Mouse (Mus musculus) stomach, embryonic 16.5 days (tissue): ENCODE results near the gene Gm6583. TPM values are rescaled to one million over a fixed set of nuclear protein-coding genes. Genes with fewer than 3 reads are reported as not detected.

ENCODE experiments used
- ATAC-seq: fragments of 200-750 bp; cut with Nextera tagmentation; 2 replicates; pipeline ENCODE4 v1.8.0; 2017; ENCODE audit warnings: moderate number of reproducible peaks, moderate TSS enrichment; ENCODE audit not compliant: insufficient read depth, low FRiP score
- H3K27ac ChIP-seq: fragments of 300-500 bp; sonication (generic); 2 replicates; pipeline ENCODE4 v1.5.1; 2014; ENCODE audit warnings: low read length
- H3K27me3 ChIP-seq: fragments of 300-500 bp; sonication (generic); 2 replicates; pipeline ENCODE4 v1.6.1; 2014; ENCODE audit warnings: low read length, control low read depth, mixed read lengths; ENCODE audit not compliant: control insufficient read depth, insufficient read depth
- H3K36me3 ChIP-seq: fragments of 300-500 bp; sonication (generic); 2 replicates; pipeline ENCODE4 v1.6.1; 2014; ENCODE audit warnings: low read length; ENCODE audit not compliant: control insufficient read depth, insufficient read depth
- H3K4me1 ChIP-seq: fragments of 300-500 bp; sonication (generic); 2 replicates; pipeline ENCODE4 v1.6.1; 2014; ENCODE audit warnings: low read length, control low read depth, mixed read lengths; ENCODE audit not compliant: control insufficient read depth, insufficient read depth
- H3K4me2 ChIP-seq: fragments of 300-500 bp; sonication (generic); 2 replicates; pipeline ENCODE4 v1.6.1; 2014; ENCODE audit warnings: low read depth, low read length, mixed read lengths
- H3K4me3 ChIP-seq: fragments of 300-500 bp; sonication (generic); replicated peaks from 2 replicates; pipeline ENCODE4 v1.5.1; 2014; ENCODE audit warnings: mild to moderate bottlenecking, low read length
- H3K9ac ChIP-seq: fragments of 300-500 bp; sonication (generic); 2 replicates; pipeline ENCODE4 v1.6.1; 2014; ENCODE audit warnings: low read length
- H3K9me3 ChIP-seq: fragments of 300-500 bp; sonication (generic); replicated peaks from 2 replicates; pipeline ENCODE4 v1.6.1; 2016; ENCODE audit warnings: low read length, control low read depth; ENCODE audit not compliant: control insufficient read depth
- WGBS: fragments of 180-500 bp; shearing (Covaris S2); extraction: QIAGEN DNeasy Blood & Tissue Kit; methylation state at CpG from one replicate; pipeline ENCODE4 v1.1.7; 2014; 5-methylcytosine and 5-hydroxymethylcytosine counted together
- polyA plus RNA-seq: library from polyadenylated mRNA; unstranded; fragments of >200 nt; fragmentation: Nextera tagmentation; extraction: Ambion mirVana; gene quantifications from 2 replicates; pipeline ENCODE4 v1.2.1, GENCODE M21; 2015

The Gm6583 gene
- polyA plus RNA-seq, 1 experiment from 2014 or later = 0.19 TPM

GRCm38 (mm10) chr5:112359520-112359919 is 3.7 kb upstream of the Gm6583 start:
- Histone ChIP-seq H3K9ac (no peak overlapping the region), H3K4me3 (no peak overlapping the region), H3K27ac (no peak overlapping the region), H3K27me3 (no peaks in the 10 kb centered on the region), H3K36me3 (no peaks in the 10 kb centered on the region; the same call in 1 of the 2 replicates), H3K4me1 (no peaks in the 10 kb centered on the region), H3K4me2 (no peak overlapping the region), H3K9me3 (0 out of 2 replicates have a peak, but pooled peaks cover 4% of the 10 kb centered on the region)
- ATAC-seq = no peak
- WGBS = 89% methylated on average over 4 of the region's 4 CpGs

- WGBS = 91% methylated on average over 9 of the region's 9 CpGs
- Histone ChIP-seq H3K9ac (no peak overlapping the region), H3K9me3 (no peaks in the 10 kb centered on the region), H3K4me2 (no peak overlapping the region), H3K4me1 (no peaks in the 10 kb centered on the region), H3K27ac (no peak overlapping the region), H3K36me3 (no peaks in the 10 kb centered on the region; the same call in 1 of the 2 replicates), H3K27me3 (no peaks in the 10 kb centered on the region), H3K4me3 (no peak overlapping the region)
- no peak for ATAC-seq
These were observed 489 bp upstream of the Gm6583 start for GRCm38 (mm10) chr5:112356322-112356721.

GRCm38 (mm10) chr5:112355493-112355892 is 340 bp downstream of the Gm6583 start:
- no peak overlapping the region for H3K27ac ChIP-seq
- H3K9ac ChIP-seq = no peak overlapping the region
- WGBS = 79% methylated on average over 6 of the region's 6 CpGs
- H3K9me3 ChIP-seq = no peaks in the 10 kb centered on the region
- no peaks in the 10 kb centered on the region; the same call in 1 of the 2 replicates for H3K36me3 ChIP-seq
- ATAC-seq = no peak
- no peaks in the 10 kb centered on the region for H3K27me3 ChIP-seq
- H3K4me2 ChIP-seq = no peak overlapping the region
- no peaks in the 10 kb centered on the region for H3K4me1 ChIP-seq
- no peak overlapping the region for H3K4me3 ChIP-seq

- no peak for ATAC-seq
- Histone ChIP-seq H3K4me1 (peaks cover 9% of the 10 kb centered on the region), H3K4me2 (no peak overlapping the region), H3K4me3 (no peak overlapping the region), H3K36me3 (0 out of 2 replicates have a peak, but pooled peaks cover 7% of the 10 kb centered on the region), H3K9me3 (no peaks in the 10 kb centered on the region), H3K9ac (no peak overlapping the region), H3K27me3 (no peaks in the 10 kb centered on the region), H3K27ac (no peak overlapping the region)
- 91% methylated on average over 8 of the region's 8 CpGs for WGBS
These were observed 6.7 kb downstream of the Gm6583 start for GRCm38 (mm10) chr5:112349169-112349568.

- peak; percentile 30; the same call in 1 of the 2 replicates for ATAC-seq
- no peak overlapping the region for H3K4me2 ChIP-seq
These were observed 9.4 kb downstream of the Gm6583 start for GRCm38 (mm10) chr5:112346211-112346965.

GRCm38 (mm10) chr5:112344092-112344960 is 11.5 kb downstream of the Gm6583 start:
- peak; percentile 18; the same call in 1 of the 2 replicates for ATAC-seq
- no peaks in the 10 kb centered on the region for H3K27me3 ChIP-seq
- no peak overlapping the region; the same call in 1 of the 2 replicates for H3K4me3 ChIP-seq
- 67% methylated on average over 6 of the region's 6 CpGs for WGBS
- peak overlapping the region; percentile 46 for H3K27ac ChIP-seq
- H3K9me3 ChIP-seq = no peaks in the 10 kb centered on the region
- 0 out of 2 replicates have a peak, but pooled peaks cover 3% of the 10 kb centered on the region for H3K36me3 ChIP-seq
- H3K9ac ChIP-seq = peak overlapping the region; percentile 43; the same call in 1 of the 2 replicates
- H3K4me1 ChIP-seq = peaks cover 22% of the 10 kb centered on the region
- H3K4me2 ChIP-seq = peak overlapping the region; percentile 86; the same call in 1 of the 2 replicates

More at GRCm38 (mm10) chr5:112346211-112346965, 9.4 kb downstream of the Gm6583 start:
- 78% methylated on average over 16 of the region's 16 CpGs for WGBS
- H3K4me1 ChIP-seq = peaks cover 22% of the 10 kb centered on the region
- 0 out of 2 replicates have a peak, but pooled peaks cover 7% of the 10 kb centered on the region for H3K36me3 ChIP-seq
- H3K4me3 ChIP-seq = no peak overlapping the region
- H3K9me3 ChIP-seq = no peaks in the 10 kb centered on the region
- H3K27me3 ChIP-seq = no peaks in the 10 kb centered on the region
- H3K27ac ChIP-seq = no peak overlapping the region
- no peak overlapping the region for H3K9ac ChIP-seq

GRCm38 (mm10) chr5:112343205-112343595 is 12.6 kb downstream of the Gm6583 start:
- peak overlapping the region; percentile 86 for H3K4me2 ChIP-seq
- peak; percentile 71 for ATAC-seq
- under 1% methylated on average over 22 of the region's 24 CpGs for WGBS
- H3K9ac ChIP-seq = peak overlapping the region; percentile 94
- H3K27ac ChIP-seq = peak overlapping the region; percentile 60
- 0 out of 2 replicates have a peak, but pooled peaks cover 5% of the 10 kb centered on the region for H3K36me3 ChIP-seq
- H3K4me1 ChIP-seq = peaks cover 22% of the 10 kb centered on the region
- H3K27me3 ChIP-seq = no peaks in the 10 kb centered on the region
- H3K4me3 ChIP-seq = peak overlapping the region; percentile 78
- H3K9me3 ChIP-seq = no peaks in the 10 kb centered on the region

GRCm38 (mm10) chr5:112342463-112343204 is 13.2 kb downstream of the Gm6583 start, which contains the start of the genes Srrd and Hps4:
Gene Srrd, minus strand, starts transcription at chr5:112343040.
Gene Hps4, plus strand, starts transcription at chr5:112343083.
- ATAC-seq = peak; percentile 71
- no peaks in the 10 kb centered on the region for H3K27me3 ChIP-seq
- no peaks in the 10 kb centered on the region for H3K9me3 ChIP-seq
- 0 out of 2 replicates have a peak, but pooled peaks cover 8% of the 10 kb centered on the region for H3K36me3 ChIP-seq
- 2% methylated on average over 63 of the region's 64 CpGs for WGBS
- H3K9ac ChIP-seq = peak within 1 kb of the TSS; percentile 94
- H3K4me2 ChIP-seq = peak within 1 kb of the TSS; percentile 86
- H3K4me1 ChIP-seq = peaks cover 22% of the 10 kb centered on the region
- peak within 1 kb of the TSS; percentile 60 for H3K27ac ChIP-seq
- H3K4me3 ChIP-seq = peak within 1 kb of the TSS; percentile 78
